Mouse (Mus musculus) liver, embryonic 11.5 days (tissue): Measurements from ENCODE around the gene Alox8. TPM values are rescaled to one million over a fixed set of nuclear protein-coding genes. Genes with fewer than 3 reads are reported as not detected.

Experiments
- ATAC-seq: fragments of 200-750 bp; cut with Nextera tagmentation; replicated peaks from 2 replicates; pipeline ENCODE4 v1.8.0; 2017; ENCODE audit warnings: moderate number of reproducible peaks, mild to moderate bottlenecking, moderate TSS enrichment, moderate library complexity; ENCODE audit not compliant: low FRiP score
- DNase-seq: peaks from one replicate; pipeline ENCODE4 v3.0.0-alpha.2; 2017; ENCODE audit warnings: low spot score
- H3K27ac ChIP-seq: fragments of 300-500 bp; sonication (generic); 2 replicates; pipeline ENCODE4 v1.5.1; 2014; ENCODE audit warnings: mild to moderate bottlenecking, low read depth, low read length, control low read depth
- H3K27me3 ChIP-seq: fragments of 300-500 bp; sonication (generic); replicated peaks from 2 replicates; pipeline ENCODE4 v1.6.1; 2014; ENCODE audit warnings: low read length, mixed read lengths; ENCODE audit not compliant: control insufficient read depth, insufficient read depth
- H3K36me3 ChIP-seq: fragments of 300-500 bp; sonication (generic); 2 replicates; pipeline ENCODE4 v1.6.1; 2014; ENCODE audit warnings: mild to moderate bottlenecking, low read length, moderate library complexity, mixed read lengths; ENCODE audit not compliant: control insufficient read depth, insufficient read depth
- H3K4me1 ChIP-seq: fragments of 300-500 bp; sonication (generic); replicated peaks from 2 replicates; pipeline ENCODE4 v1.6.1; 2014; ENCODE audit warnings: low read length, mixed read lengths; ENCODE audit not compliant: control insufficient read depth, insufficient read depth
- H3K4me2 ChIP-seq: fragments of 300-500 bp; sonication (generic); 2 replicates; pipeline ENCODE4 v1.6.1; 2014; ENCODE audit warnings: mild to moderate bottlenecking, control low read depth, moderate library complexity
- H3K4me3 ChIP-seq: fragments of 300-500 bp; sonication (generic); 2 replicates; pipeline ENCODE4 v1.5.1; 2014; ENCODE audit warnings: low read depth, low read length, control low read depth
- H3K9ac ChIP-seq: fragments of 300-500 bp; sonication (generic); 2 replicates; pipeline ENCODE4 v1.6.1; 2014; ENCODE audit warnings: low read depth, low read length, control low read depth
- H3K9me3 ChIP-seq: fragments of 300-500 bp; sonication (generic); 2 replicates; pipeline ENCODE4 v1.6.1; 2016; ENCODE audit warnings: low read length, inconsistent platforms, mixed read lengths; ENCODE audit not compliant: control insufficient read depth
- WGBS: fragments of 180-500 bp; shearing (Covaris S2); extraction: QIAGEN DNeasy Blood & Tissue Kit; methylation state at CpG from one replicate; pipeline ENCODE4 v1.1.7; 2014; 5-methylcytosine and 5-hydroxymethylcytosine counted together
- polyA plus RNA-seq: library from polyadenylated mRNA; unstranded; fragments of >200 nt; fragmentation: Nextera tagmentation; extraction: Ambion mirVana; gene quantifications from 2 replicates; pipeline ENCODE4 v1.2.1, GENCODE M21; 2014

The Alox8 gene
- 0.12 TPM in 1 of 2 replicates, not detected in the other for polyA plus RNA-seq

- Histone ChIP-seq H3K4me1 (no peaks in the 10 kb centered on the region), H3K9me3 (no peaks in the 10 kb centered on the region), H3K4me3 (peak within 1 kb of the TSS; percentile 3; the same call in 1 of the 2 replicates), H3K36me3 (no peaks in the 10 kb centered on the region), H3K27ac (no peak within 1 kb of the TSS), H3K27me3 (peaks cover 26% of the 10 kb centered on the region), H3K9ac (no peak within 1 kb of the TSS), H3K4me2 (peak within 1 kb of the TSS; percentile 41)
- WGBS, result 35% methylated on average over 6 of the region's 6 CpGs
- no peak for DNase-seq
- no peak for ATAC-seq
These were observed at the start of gene Alox8 for GRCm38 (mm10) chr11:69197743-69198142. Gene Alox8, minus strand, starts transcription at chr11:69197843.

GRCm38 (mm10) chr11:69245643-69246042 is 48.0 kb upstream of the Alox8 start:
- ATAC-seq, result no peak
- Histone ChIP-seq H3K4me2 (no peak overlapping the region), H3K36me3 (no peaks in the 10 kb centered on the region), H3K27ac (no peak overlapping the region), H3K4me1 (no peaks in the 10 kb centered on the region; the same call in 1 of the 2 replicates), H3K27me3 (0 out of 2 replicates have a peak, but pooled peaks cover under 1% of the 10 kb centered on the region), H3K4me3 (no peak overlapping the region), H3K9me3 (no peaks in the 10 kb centered on the region), H3K9ac (no peak overlapping the region)
- 25% methylated on average over 2 of the region's 2 CpGs for WGBS
- DNase-seq, result no peak

- WGBS, result 16% methylated on average over 2 of the region's 2 CpGs
- H3K9me3 ChIP-seq, result no peaks in the 10 kb centered on the region
- DNase-seq, result no peak
These were observed 47.3 kb upstream of the Alox8 start for GRCm38 (mm10) chr11:69244911-69245310.

GRCm38 (mm10) chr11:69236926-69237260 is 39.2 kb upstream of the Alox8 start, which contains the start of gene Gucy2e:
Gene Gucy2e, minus strand, starts transcription at chr11:69237036.
- H3K4me3 ChIP-seq, result peak within 1 kb of the TSS; percentile 49
- 18% methylated on average over 13 of the region's 13 CpGs for WGBS
- no peak within 1 kb of the TSS for H3K27ac ChIP-seq
- H3K4me1 ChIP-seq, result peaks cover 16% of the 10 kb centered on the region
- H3K9me3 ChIP-seq, result no peaks in the 10 kb centered on the region
- no peak for ATAC-seq
- no peak for DNase-seq
- no peak within 1 kb of the TSS for H3K9ac ChIP-seq
- no peaks in the 10 kb centered on the region for H3K36me3 ChIP-seq
- H3K4me2 ChIP-seq, result peak within 1 kb of the TSS; percentile 89
- peaks cover 38% of the 10 kb centered on the region for H3K27me3 ChIP-seq

More at GRCm38 (mm10) chr11:69244911-69245310, 47.3 kb upstream of the Alox8 start:
- Histone ChIP-seq H3K4me1 (no peaks in the 10 kb centered on the region; the same call in 1 of the 2 replicates), H3K27me3 (0 out of 2 replicates have a peak, but pooled peaks cover 2% of the 10 kb centered on the region), H3K9ac (no peak overlapping the region), H3K4me2 (no peak overlapping the region), H3K36me3 (no peaks in the 10 kb centered on the region), H3K27ac (no peak overlapping the region), H3K4me3 (no peak overlapping the region)
- no peak for ATAC-seq

- 6% methylated on average over 51 of the region's 51 CpGs for WGBS
- no peak overlapping the region for H3K27ac ChIP-seq
- peak overlapping the region; percentile 89 for H3K4me2 ChIP-seq
- no peaks in the 10 kb centered on the region for H3K9me3 ChIP-seq
- peaks cover 16% of the 10 kb centered on the region for H3K4me1 ChIP-seq
- DNase-seq, result no peak
- H3K4me3 ChIP-seq, result peak overlapping the region; percentile 49
- no peak overlapping the region for H3K9ac ChIP-seq
- H3K36me3 ChIP-seq, result no peaks in the 10 kb centered on the region
- ATAC-seq, result no peak
- H3K27me3 ChIP-seq, result peaks cover 38% of the 10 kb centered on the region
These were observed 38.6 kb upstream of the Alox8 start for GRCm38 (mm10) chr11:69236061-69236925.

GRCm38 (mm10) chr11:69235285-69236060 is 37.8 kb upstream of the Alox8 start:
- Histone ChIP-seq H3K36me3 (no peaks in the 10 kb centered on the region), H3K4me2 (peak overlapping the region; percentile 89), H3K27ac (no peak overlapping the region), H3K27me3 (peaks cover 36% of the 10 kb centered on the region), H3K4me1 (peaks cover 16% of the 10 kb centered on the region), H3K9me3 (no peaks in the 10 kb centered on the region), H3K9ac (no peak overlapping the region), H3K4me3 (peak overlapping the region; percentile 49)
- peak; percentile 80 for DNase-seq
- WGBS, result 2% methylated on average over 33 of the region's 33 CpGs
- ATAC-seq, result peak; percentile 88

- no peak for ATAC-seq
- H3K9me3 ChIP-seq, result no peaks in the 10 kb centered on the region
These were observed 35.5 kb upstream of the Alox8 start for GRCm38 (mm10) chr11:69233141-69233540.

GRCm38 (mm10) chr11:69230420-69230819 is 32.8 kb upstream of the Alox8 start:
- no peak for ATAC-seq
- no peak overlapping the region for H3K27ac ChIP-seq

More at GRCm38 (mm10) chr11:69233141-69233540, 35.5 kb upstream of the Alox8 start:
- no peak overlapping the region for H3K27ac ChIP-seq
- DNase-seq, result no peak
- H3K36me3 ChIP-seq, result no peaks in the 10 kb centered on the region
- H3K4me2 ChIP-seq, result no peak overlapping the region
- H3K27me3 ChIP-seq, result peaks cover 36% of the 10 kb centered on the region
- peaks cover 16% of the 10 kb centered on the region for H3K4me1 ChIP-seq
- no peak overlapping the region for H3K4me3 ChIP-seq
- 50% methylated on average over 2 of the region's 2 CpGs for WGBS
- no peak overlapping the region for H3K9ac ChIP-seq

More at GRCm38 (mm10) chr11:69230420-69230819, 32.8 kb upstream of the Alox8 start:
- Histone ChIP-seq H3K4me3 (no peak overlapping the region), H3K27me3 (peaks cover 23% of the 10 kb centered on the region), H3K4me1 (0 out of 2 replicates have a peak, but pooled peaks cover 3% of the 10 kb centered on the region), H3K36me3 (no peaks in the 10 kb centered on the region), H3K4me2 (no peak overlapping the region), H3K9me3 (no peaks in the 10 kb centered on the region), H3K9ac (no peak overlapping the region)
- no peak for DNase-seq
- 68% methylated on average over 4 of the region's 4 CpGs for WGBS
